Mouse (Mus musculus): ENCODE data around the gene Endod1. TPM values are rescaled to one million over a fixed set of nuclear protein-coding genes. Genes with fewer than 3 reads are reported as not detected.

The Endod1 gene
- polyA plus RNA-seq, 1 experiment: 4.0 TPM

GRCm38 (mm10) chr9:14335829-14336228 is 45.5 kb downstream of the Endod1 start:
- TF ChIP-seq USF1 (IDR thresholded peaks at IDR 0.05; ENCODE audit: low read depth) (no peak), MAX (IDR thresholded peaks at IDR 0.05) (no peak)

DNA sequence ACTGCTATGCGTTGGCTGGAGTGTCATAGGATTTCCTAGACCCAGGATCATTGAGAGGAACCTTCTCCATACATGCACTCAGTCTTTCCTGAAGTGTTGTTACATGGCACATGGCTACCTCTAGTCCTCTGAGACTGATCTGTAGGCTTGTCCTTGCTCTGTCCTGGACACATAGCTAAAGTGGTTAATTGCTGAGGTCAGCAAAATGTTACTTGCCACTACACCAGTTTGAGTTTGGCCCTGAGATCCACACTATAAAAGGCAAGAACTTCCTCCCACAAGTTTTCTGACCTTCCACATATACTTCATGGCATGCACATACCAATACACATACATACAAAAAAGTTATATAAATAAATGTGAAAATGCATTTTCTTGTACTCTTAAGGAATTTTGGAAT is 64.7 kb downstream of the Endod1 start:
- no peak overlapping the region for H3K4me3 ChIP-seq (ENCODE audit: insufficient read depth, poor library complexity, severe bottlenecking)
- no peaks in the 10 kb centered on the region for H3K79me2 ChIP-seq (ENCODE audit: control insufficient read depth, insufficient read depth)
- TF ChIP-seq CTCF (IDR thresholded peaks at IDR 0.05; ENCODE audit: control insufficient read depth, insufficient read depth, insufficient read length) (no peak), MYOD1 (IDR thresholded peaks at IDR 0.05; ENCODE audit: control insufficient read depth, insufficient read length, low read depth) (no peak), CEBPB (IDR thresholded peaks at IDR 0.05; ENCODE audit: low read depth) (no peak), USF1 (IDR thresholded peaks at IDR 0.05; ENCODE audit: low read depth) (no peak), MAX (IDR thresholded peaks at IDR 0.05) (no peak), MYOG (IDR thresholded peaks at IDR 0.05; ENCODE audit: control insufficient read depth, extremely low read depth, insufficient read length) (no peak), FOSL1 (IDR thresholded peaks at IDR 0.05; ENCODE audit: insufficient read depth, low read length, poor library complexity, severe bottlenecking) (no peak)
- H3K79me3 ChIP-seq (ENCODE audit: low read depth): no peaks in the 10 kb centered on the region
- H3K27me3 ChIP-seq (ENCODE audit: control insufficient read depth, insufficient read depth, insufficient read length): no peaks in the 10 kb centered on the region
- H3ac ChIP-seq (ENCODE audit: control insufficient read depth, insufficient read length, low read depth): no peak overlapping the region
- H3K36me3 ChIP-seq (ENCODE audit: control insufficient read depth, insufficient read depth): no peaks in the 10 kb centered on the region

More at GRCm38 (mm10) chr9:14335829-14336228, 45.5 kb downstream of the Endod1 start:
- Histone ChIP-seq H3ac (ENCODE audit: control insufficient read depth, insufficient read length, low read depth) (no peak overlapping the region), H3K79me3 (ENCODE audit: low read depth) (no peaks in the 10 kb centered on the region), H3K36me3 (ENCODE audit: control insufficient read depth, insufficient read depth) (no peaks in the 10 kb centered on the region), H3K79me2 (ENCODE audit: control insufficient read depth, insufficient read depth) (no peaks in the 10 kb centered on the region), H3K27me3 (ENCODE audit: control insufficient read depth, insufficient read depth, insufficient read length) (no peaks in the 10 kb centered on the region), H3K4me3 (ENCODE audit: insufficient read depth, poor library complexity, severe bottlenecking) (no peak overlapping the region)

DNA sequence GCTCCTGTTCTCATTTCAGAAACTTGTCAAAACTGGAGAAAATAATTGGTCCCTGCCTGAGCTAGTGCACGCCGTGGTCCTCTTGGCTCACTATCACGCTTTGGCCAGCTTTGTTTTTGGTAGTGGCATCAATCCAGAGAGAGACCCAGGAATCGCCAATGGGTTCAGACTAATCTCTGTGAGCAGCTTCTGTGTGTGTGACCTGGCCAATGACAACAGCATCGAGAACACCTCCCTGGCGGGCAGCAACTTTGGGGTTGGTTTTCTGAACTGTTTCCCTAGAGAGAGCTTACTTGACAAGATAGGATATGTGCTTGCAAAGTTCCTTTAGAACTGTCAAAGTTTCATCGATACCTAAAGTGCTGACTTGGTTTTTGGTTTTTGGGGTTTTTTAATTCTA is 66.8 kb downstream of the Endod1 start:
- Histone ChIP-seq H3K79me3 (ENCODE audit: low read depth) (no peaks in the 10 kb centered on the region), H3ac (ENCODE audit: control insufficient read depth, insufficient read length, low read depth) (no peak overlapping the region), H3K36me3 (ENCODE audit: control insufficient read depth, insufficient read depth) (no peaks in the 10 kb centered on the region), H3K4me3 (ENCODE audit: insufficient read depth, poor library complexity, severe bottlenecking) (no peak overlapping the region), H3K79me2 (ENCODE audit: control insufficient read depth, insufficient read depth) (no peaks in the 10 kb centered on the region), H3K27me3 (ENCODE audit: control insufficient read depth, insufficient read depth, insufficient read length) (no peaks in the 10 kb centered on the region)
- TF ChIP-seq MYOD1 (IDR thresholded peaks at IDR 0.05; ENCODE audit: control insufficient read depth, insufficient read length, low read depth): no peak
- TF ChIP-seq USF1 (IDR thresholded peaks at IDR 0.05; ENCODE audit: low read depth): no peak
- no peak for TF ChIP-seq MAX (IDR thresholded peaks at IDR 0.05)
- TF ChIP-seq MYOG (IDR thresholded peaks at IDR 0.05; ENCODE audit: control insufficient read depth, extremely low read depth, insufficient read length): no peak
- no peak for TF ChIP-seq FOSL1 (IDR thresholded peaks at IDR 0.05; ENCODE audit: insufficient read depth, low read length, poor library complexity, severe bottlenecking)
- no peak for TF ChIP-seq CEBPB (IDR thresholded peaks at IDR 0.05; ENCODE audit: low read depth)
- TF ChIP-seq CTCF (IDR thresholded peaks at IDR 0.05; ENCODE audit: control insufficient read depth, insufficient read depth, insufficient read length): no peak

DNA sequence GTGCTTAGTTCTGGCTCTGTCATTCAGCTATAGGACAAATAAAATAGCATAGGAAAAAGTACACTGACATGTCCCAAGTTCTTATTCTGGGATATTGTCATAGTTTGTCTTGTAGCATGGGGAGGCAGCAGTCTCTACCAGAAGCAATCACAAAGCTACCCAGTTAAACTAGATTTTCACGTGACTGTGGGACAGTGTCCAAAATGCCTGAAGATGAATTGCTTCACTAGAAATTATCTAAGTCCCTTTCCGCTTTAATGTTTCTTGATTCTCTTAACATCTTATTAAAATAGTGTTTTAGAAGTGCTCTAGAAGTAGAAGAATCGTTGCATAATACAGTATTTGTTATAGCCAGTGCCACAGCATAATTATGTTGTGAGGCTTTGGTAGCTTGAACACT is 67.3 kb downstream of the Endod1 start:
- Histone ChIP-seq H3K36me3 (ENCODE audit: control insufficient read depth, insufficient read depth) (no peaks in the 10 kb centered on the region), H3K4me3 (ENCODE audit: insufficient read depth, poor library complexity, severe bottlenecking) (no peak overlapping the region), H3ac (ENCODE audit: control insufficient read depth, insufficient read length, low read depth) (no peak overlapping the region), H3K27me3 (ENCODE audit: control insufficient read depth, insufficient read depth, insufficient read length) (no peaks in the 10 kb centered on the region), H3K79me2 (ENCODE audit: control insufficient read depth, insufficient read depth) (no peaks in the 10 kb centered on the region), H3K79me3 (ENCODE audit: low read depth) (no peaks in the 10 kb centered on the region)
- TF ChIP-seq FOSL1 (IDR thresholded peaks at IDR 0.05; ENCODE audit: insufficient read depth, low read length, poor library complexity, severe bottlenecking): no peak
- no peak for TF ChIP-seq USF1 (IDR thresholded peaks at IDR 0.05; ENCODE audit: low read depth)
- no peak for TF ChIP-seq CTCF (IDR thresholded peaks at IDR 0.05; ENCODE audit: control insufficient read depth, insufficient read depth, insufficient read length)
- TF ChIP-seq MYOD1 (IDR thresholded peaks at IDR 0.05; ENCODE audit: control insufficient read depth, insufficient read length, low read depth): no peak

- H3K27me3 ChIP-seq (ENCODE audit: control insufficient read depth, insufficient read depth, insufficient read length): no peaks in the 10 kb centered on the region
- no peaks in the 10 kb centered on the region for H3K79me3 ChIP-seq (ENCODE audit: low read depth)
- no peaks in the 10 kb centered on the region for H3K36me3 ChIP-seq (ENCODE audit: control insufficient read depth, insufficient read depth)
- H3ac ChIP-seq (ENCODE audit: control insufficient read depth, insufficient read length, low read depth): no peak overlapping the region
- no peak overlapping the region for H3K4me3 ChIP-seq (ENCODE audit: insufficient read depth, poor library complexity, severe bottlenecking)
- TF ChIP-seq USF1 (IDR thresholded peaks at IDR 0.05; ENCODE audit: low read depth) (no peak), FOSL1 (IDR thresholded peaks at IDR 0.05; ENCODE audit: insufficient read depth, low read length, poor library complexity, severe bottlenecking) (no peak), CEBPB (IDR thresholded peaks at IDR 0.05; ENCODE audit: low read depth) (no peak), MAX (IDR thresholded peaks at IDR 0.05) (no peak), CTCF (IDR thresholded peaks at IDR 0.05; ENCODE audit: control insufficient read depth, insufficient read depth, insufficient read length) (no peak), MYOG (IDR thresholded peaks at IDR 0.05; ENCODE audit: control insufficient read depth, extremely low read depth, insufficient read length) (no peak), MYOD1 (IDR thresholded peaks at IDR 0.05; ENCODE audit: control insufficient read depth, insufficient read length, low read depth) (no peak)
- no peaks in the 10 kb centered on the region for H3K79me2 ChIP-seq (ENCODE audit: control insufficient read depth, insufficient read depth)
These were observed 74.0 kb downstream of the Endod1 start for GRCm38 (mm10) chr9:14307341-14307740.

DNA sequence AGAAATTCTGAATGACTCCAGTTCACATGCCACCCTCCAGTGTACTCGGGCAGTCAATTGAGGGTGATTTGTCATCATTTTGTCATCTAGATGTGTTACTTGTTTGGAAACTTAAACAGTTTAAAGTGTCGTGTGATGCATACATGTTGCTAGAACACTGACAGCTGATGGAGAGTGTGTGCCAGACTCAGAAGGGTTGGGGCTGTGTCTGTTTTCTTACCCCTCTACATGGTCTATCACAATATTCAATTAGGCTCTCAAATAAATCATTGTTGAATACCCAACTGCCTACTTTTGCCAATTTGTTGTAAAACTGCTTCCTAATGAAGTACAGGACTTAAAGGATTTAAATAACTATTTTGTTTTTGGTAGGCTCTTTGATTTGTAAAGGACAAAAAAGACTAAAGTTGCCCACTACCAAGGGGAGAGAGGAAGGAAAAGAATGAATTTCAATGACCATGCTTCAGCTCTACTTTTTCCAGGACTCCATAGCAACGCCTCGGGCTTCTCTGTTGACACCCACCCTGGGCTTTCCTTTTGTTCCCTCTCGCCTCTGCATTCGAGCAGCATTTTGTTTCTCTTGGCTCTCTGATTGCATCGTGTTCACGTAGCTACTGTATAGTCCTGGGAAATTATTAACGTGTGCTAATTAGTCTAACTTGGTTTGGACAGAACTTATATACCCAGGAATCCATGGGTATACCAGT is 76.9 kb downstream of the Endod1 start:
- TF ChIP-seq USF1 (IDR thresholded peaks at IDR 0.05; ENCODE audit: low read depth): no peak
- no peak for TF ChIP-seq FOSL1 (IDR thresholded peaks at IDR 0.05; ENCODE audit: insufficient read depth, low read length, poor library complexity, severe bottlenecking)
- TF ChIP-seq MAX (IDR thresholded peaks at IDR 0.05): no peak
- TF ChIP-seq MYOG (IDR thresholded peaks at IDR 0.05; ENCODE audit: control insufficient read depth, extremely low read depth, insufficient read length): no peak
- TF ChIP-seq MYOD1 (IDR thresholded peaks at IDR 0.05; ENCODE audit: control insufficient read depth, insufficient read length, low read depth): no peak
- no peak for TF ChIP-seq CTCF (IDR thresholded peaks at IDR 0.05; ENCODE audit: control insufficient read depth, insufficient read depth, insufficient read length)
- TF ChIP-seq CEBPB (IDR thresholded peaks at IDR 0.05; ENCODE audit: low read depth): no peak
- no peak overlapping the region for H3K4me3 ChIP-seq (ENCODE audit: insufficient read depth, poor library complexity, severe bottlenecking)
- H3K27me3 ChIP-seq (ENCODE audit: control insufficient read depth, insufficient read depth, insufficient read length): no peaks in the 10 kb centered on the region
- no peaks in the 10 kb centered on the region for H3K79me3 ChIP-seq (ENCODE audit: low read depth)
- H3K36me3 ChIP-seq (ENCODE audit: control insufficient read depth, insufficient read depth): no peaks in the 10 kb centered on the region
- no peak overlapping the region for H3ac ChIP-seq (ENCODE audit: control insufficient read depth, insufficient read length, low read depth)
- no peaks in the 10 kb centered on the region for H3K79me2 ChIP-seq (ENCODE audit: control insufficient read depth, insufficient read depth)

Other genes starting within 250 kb of the Endod1 start
- 4.9 TPM for gene Sesn3, start 106.4 kb downstream of the Endod1 start, polyA plus RNA-seq (2012; fragmentation: generic; extraction: Trizol)
- gene Kdm4d, start 119.0 kb upstream of the Endod1 start, polyA plus RNA-seq (2012; fragmentation: generic; extraction: Trizol): 0.02 TPM
- gene Cwc15, start 119.1 kb upstream of the Endod1 start, polyA plus RNA-seq (2012; fragmentation: generic; extraction: Trizol): 85.2 TPM